Mouse (Mus musculus) embryonic facial prominence, embryonic 10.5 days (tissue): ENCODE measurements around the gene Crybb1. TPM values are rescaled to one million over a fixed set of nuclear protein-coding genes. Genes with fewer than 3 reads are reported as not detected.

Source experiments
- DNase-seq: peaks from one replicate; pipeline ENCODE4 v3.0.0-alpha.2; 2017; ENCODE audit warnings: low spot score
- H3K27ac ChIP-seq: fragments of 300-500 bp; sonication (generic); replicated peaks from 2 replicates; pipeline ENCODE4 v1.5.1; 2016; ENCODE audit warnings: mild to moderate bottlenecking
- H3K27me3 ChIP-seq: fragments of 300-500 bp; sonication (generic); replicated peaks from 2 replicates; pipeline ENCODE4 v1.6.1; 2016; ENCODE audit warnings: low read depth, mild to moderate bottlenecking; ENCODE audit not compliant: poor library complexity, severe bottlenecking
- H3K36me3 ChIP-seq: fragments of 300-500 bp; sonication (generic); replicated peaks from 2 replicates; pipeline ENCODE4 v1.6.1; 2016; ENCODE audit warnings: mild to moderate bottlenecking, moderate library complexity
- H3K4me1 ChIP-seq: fragments of 300-500 bp; sonication (generic); 2 replicates; pipeline ENCODE4 v1.6.1; 2016
- H3K4me3 ChIP-seq: fragments of 300-500 bp; sonication (generic); 2 replicates; pipeline ENCODE4 v1.5.1; 2016; ENCODE audit warnings: mild to moderate bottlenecking, moderate library complexity
- H3K9me3 ChIP-seq: fragments of 300-500 bp; sonication (generic); 2 replicates; pipeline ENCODE4 v1.6.1; 2016; ENCODE audit warnings: mild to moderate bottlenecking
- WGBS: fragments of 180-500 bp; shearing (Covaris S2); methylation state at CpG from one replicate; pipeline ENCODE4 v1.1.7; 2016; 5-methylcytosine and 5-hydroxymethylcytosine counted together
- polyA plus RNA-seq: library from polyadenylated mRNA; unstranded; fragments of >200 nt; fragmentation: Nextera tagmentation; extraction: Ambion mirVana; gene quantifications from 2 replicates; pipeline ENCODE4 v1.2.1, GENCODE M21; 2016

The Crybb1 gene
- polyA plus RNA-seq, 1 experiment from 2014 or later: 0.80 TPM

DNA sequence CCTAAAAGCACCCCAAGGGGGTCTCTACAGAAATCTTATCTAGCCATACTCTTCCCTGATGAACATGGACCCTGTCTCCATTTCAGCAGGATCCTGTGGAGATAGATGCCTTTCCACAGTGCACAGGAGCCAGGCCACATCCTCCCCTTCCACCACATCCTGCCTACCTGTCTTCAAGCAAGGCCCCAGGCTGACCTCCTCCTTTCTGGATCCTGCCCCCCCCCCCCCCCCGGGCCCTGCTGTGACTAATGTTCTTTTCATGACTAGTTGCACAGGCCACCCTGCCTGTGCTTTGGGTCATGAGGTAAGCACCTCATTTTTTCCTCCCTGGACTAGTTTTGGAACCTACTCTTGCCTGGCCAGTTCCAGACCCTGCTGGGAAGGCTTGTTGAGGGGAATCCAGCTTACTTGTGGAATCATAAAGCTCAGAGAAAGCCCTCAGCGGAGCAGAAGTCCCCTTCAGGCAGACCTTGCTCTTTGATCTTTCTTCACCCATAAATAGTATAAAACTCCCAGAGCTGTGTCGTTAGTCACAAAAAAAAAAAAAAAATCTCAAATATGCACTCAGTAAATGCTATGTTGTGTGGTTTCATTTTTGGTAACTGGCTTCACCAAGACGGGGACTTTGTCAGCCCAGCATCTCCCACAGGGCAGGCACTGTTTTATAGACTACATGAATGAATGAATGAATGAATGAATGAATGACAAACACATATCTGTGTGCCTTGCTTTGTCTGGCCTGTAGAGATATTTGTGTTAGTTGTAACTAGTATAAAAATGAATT is 19.6 kb downstream of the Crybb1 start:
- peaks cover 65% of the 10 kb centered on the region for H3K4me1 ChIP-seq
- H3K9me3 ChIP-seq: no peaks in the 10 kb centered on the region
- no peak overlapping the region for H3K27ac ChIP-seq
- no peak for DNase-seq
- H3K36me3 ChIP-seq: no peaks in the 10 kb centered on the region
- WGBS: 66% methylated on average over 4 of the region's 4 CpGs
- H3K4me3 ChIP-seq: peak overlapping the region; percentile 71
- H3K27me3 ChIP-seq: peaks cover 29% of the 10 kb centered on the region

DNA sequence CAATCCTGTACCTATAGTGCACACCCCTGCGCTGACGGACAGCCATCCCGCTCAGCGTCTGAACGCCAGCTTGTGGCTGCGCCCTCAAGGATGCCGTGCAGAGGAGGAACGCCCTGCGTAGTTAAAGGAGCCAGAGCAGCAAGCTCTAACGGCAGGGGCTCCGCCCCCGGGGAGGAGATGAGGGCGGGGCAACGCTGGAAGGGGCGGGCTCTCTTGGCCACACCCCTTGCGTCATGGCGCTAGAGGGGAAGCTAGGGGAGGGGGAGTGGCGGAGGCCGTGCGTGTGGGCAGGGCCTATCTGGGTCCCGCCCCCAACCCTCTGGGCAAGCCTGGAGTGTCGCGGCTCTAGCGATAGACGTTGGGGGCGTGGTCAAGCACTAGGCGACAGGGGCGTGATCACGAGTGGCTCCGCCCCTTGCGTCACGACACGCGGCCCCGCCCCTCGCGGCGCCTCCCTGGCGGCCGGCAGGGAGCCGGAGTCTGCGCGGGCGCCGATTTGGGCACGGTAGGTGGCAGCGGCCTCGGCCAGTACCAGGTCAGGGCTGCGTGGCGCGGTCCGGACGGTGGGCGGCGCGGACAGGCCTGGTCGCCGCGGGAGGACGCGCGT is 20.8 kb downstream of the Crybb1 start, which contains the start of gene Tpst2:
TSS of gene Tpst2 (plus strand) at position 425 of the 607 bp plus-strand sequence.
- Histone ChIP-seq H3K27ac (peak within 1 kb of the TSS; percentile 88), H3K4me3 (peak within 1 kb of the TSS; percentile 71), H3K36me3 (no peaks in the 10 kb centered on the region), H3K27me3 (peaks cover 18% of the 10 kb centered on the region), H3K4me1 (peaks cover 68% of the 10 kb centered on the region), H3K9me3 (no peaks in the 10 kb centered on the region)
- under 1% methylated on average over 62 of the region's 62 CpGs for WGBS
- peak; percentile 100 for DNase-seq

DNA sequence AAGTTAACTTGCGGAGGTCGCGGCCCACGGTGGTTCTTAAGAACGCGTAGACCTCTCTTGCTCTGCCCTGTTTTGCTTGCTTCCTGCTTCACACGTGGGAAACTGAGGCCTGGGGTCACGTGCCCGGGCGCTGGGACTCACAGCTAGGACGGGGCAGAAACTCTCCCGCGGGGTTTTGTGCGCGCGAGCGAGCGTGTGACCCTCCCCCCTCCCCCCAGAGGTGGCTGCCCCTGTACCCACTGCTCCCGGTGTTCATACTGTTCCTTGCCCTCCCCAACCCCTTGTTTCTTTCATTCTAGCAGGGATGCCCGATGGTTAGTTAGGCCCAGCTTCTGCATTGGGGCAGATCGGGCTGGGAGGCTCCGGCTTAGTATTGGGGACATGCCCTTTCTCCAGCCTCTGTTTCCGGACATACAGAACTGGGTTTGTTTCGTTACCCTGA is 21.3 kb downstream of the Crybb1 start:
- no peaks in the 10 kb centered on the region for H3K9me3 ChIP-seq
- H3K27ac ChIP-seq: peak overlapping the region; percentile 88
- peak overlapping the region; percentile 71 for H3K4me3 ChIP-seq
- peaks cover 12% of the 10 kb centered on the region; the same call in 1 of the 2 replicates for H3K27me3 ChIP-seq
- H3K36me3 ChIP-seq: no peaks in the 10 kb centered on the region
- no peak for DNase-seq
- H3K4me1 ChIP-seq: peaks cover 71% of the 10 kb centered on the region
- under 1% methylated on average over 24 of the region's 24 CpGs for WGBS

DNA sequence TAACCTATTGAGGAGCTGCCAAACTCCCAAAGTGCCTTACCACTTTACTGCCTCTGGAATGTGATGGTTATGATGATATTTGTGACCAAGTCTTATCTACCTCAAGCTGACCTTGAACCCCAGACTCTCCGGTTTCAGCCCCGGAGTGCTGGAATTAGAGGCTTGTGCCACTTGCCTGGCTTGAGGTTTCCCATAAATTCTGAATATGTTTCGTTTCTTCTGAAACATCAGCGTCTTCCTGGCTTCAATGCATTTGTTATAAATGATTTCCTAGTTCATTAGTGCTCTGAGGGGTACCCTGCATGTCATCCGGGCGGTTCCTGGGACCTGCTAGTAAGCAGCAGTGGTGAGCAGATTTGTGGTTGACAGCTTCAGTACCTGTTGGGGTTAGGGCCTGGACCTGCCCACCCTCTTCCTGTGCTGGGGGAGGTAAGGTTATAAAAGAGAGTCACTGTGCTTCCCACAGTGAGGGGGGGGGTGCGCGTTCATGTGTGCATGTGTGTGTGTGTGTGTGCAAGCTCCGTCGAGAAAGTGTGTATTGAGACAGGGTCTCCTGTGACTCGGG is 22.4 kb downstream of the Crybb1 start:
- Histone ChIP-seq H3K27ac (no peak overlapping the region), H3K4me3 (peak overlapping the region; percentile 71), H3K9me3 (no peaks in the 10 kb centered on the region), H3K27me3 (peaks cover 9% of the 10 kb centered on the region; the same call in 1 of the 2 replicates), H3K36me3 (no peaks in the 10 kb centered on the region), H3K4me1 (peaks cover 80% of the 10 kb centered on the region)
- WGBS: 89% methylated on average over 11 of the region's 11 CpGs
- no peak for DNase-seq

DNA sequence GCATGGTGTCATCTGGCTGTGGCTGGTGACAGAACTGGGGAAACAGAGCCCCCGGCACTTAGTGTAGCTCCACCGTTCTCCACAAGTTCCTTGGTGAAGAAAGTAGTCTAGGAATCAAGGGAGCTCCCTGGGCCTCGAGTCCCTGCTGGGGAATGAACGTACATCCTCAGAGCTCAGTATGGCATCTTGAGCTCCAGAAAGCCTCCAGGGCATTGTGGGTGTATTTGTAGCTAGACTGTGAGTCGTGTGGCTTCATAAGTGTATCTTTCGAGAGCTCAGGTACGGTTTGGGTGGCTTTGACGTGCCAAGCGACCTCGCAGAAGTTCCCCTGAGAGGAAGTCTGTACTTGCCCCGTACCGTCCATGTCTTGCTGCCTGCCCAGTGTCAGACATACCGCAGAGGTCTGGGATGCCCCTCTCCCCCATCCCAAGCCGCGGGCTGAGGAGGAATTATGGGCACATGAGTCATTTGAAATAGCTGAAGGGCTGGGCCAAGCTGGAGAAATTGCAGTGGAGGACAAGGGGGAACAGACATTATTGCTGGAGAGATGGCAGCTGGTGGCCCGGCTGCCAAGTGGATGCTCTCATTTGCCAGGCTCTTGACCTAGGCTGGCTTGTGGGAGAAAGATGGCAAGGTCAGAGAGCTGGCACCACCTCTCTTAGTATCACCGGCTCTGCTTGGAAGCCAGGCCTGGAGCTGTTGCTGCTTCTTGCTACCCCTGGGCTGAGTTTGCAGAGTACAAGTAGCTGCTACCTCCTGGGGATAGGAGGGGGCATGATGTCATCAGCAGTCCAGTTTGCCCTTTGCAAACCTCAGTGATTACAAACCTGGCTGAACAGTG is 23.8 kb downstream of the Crybb1 start:
- H3K4me3 ChIP-seq: no peak overlapping the region
- H3K36me3 ChIP-seq: no peaks in the 10 kb centered on the region
- H3K4me1 ChIP-seq: peaks cover 91% of the 10 kb centered on the region
- WGBS: 88% methylated on average over 17 of the region's 17 CpGs
- peak overlapping the region; percentile 44; the same call in 1 of the 2 replicates for H3K27ac ChIP-seq
- DNase-seq: no peak
- peaks cover 9% of the 10 kb centered on the region; the same call in 1 of the 2 replicates for H3K27me3 ChIP-seq
- H3K9me3 ChIP-seq: no peaks in the 10 kb centered on the region

GRCm38 (mm10) chr5:112280151-112280550 is 24.5 kb downstream of the Crybb1 start:
- Histone ChIP-seq H3K27me3 (peaks cover 1% of the 10 kb centered on the region; the same call in 1 of the 2 replicates), H3K4me3 (no peak overlapping the region), H3K4me1 (peaks cover 87% of the 10 kb centered on the region), H3K9me3 (no peaks in the 10 kb centered on the region), H3K27ac (peak overlapping the region; percentile 44; the same call in 1 of the 2 replicates), H3K36me3 (no peaks in the 10 kb centered on the region)
- no peak for DNase-seq
- 81% methylated on average over 7 of the region's 7 CpGs for WGBS

DNA sequence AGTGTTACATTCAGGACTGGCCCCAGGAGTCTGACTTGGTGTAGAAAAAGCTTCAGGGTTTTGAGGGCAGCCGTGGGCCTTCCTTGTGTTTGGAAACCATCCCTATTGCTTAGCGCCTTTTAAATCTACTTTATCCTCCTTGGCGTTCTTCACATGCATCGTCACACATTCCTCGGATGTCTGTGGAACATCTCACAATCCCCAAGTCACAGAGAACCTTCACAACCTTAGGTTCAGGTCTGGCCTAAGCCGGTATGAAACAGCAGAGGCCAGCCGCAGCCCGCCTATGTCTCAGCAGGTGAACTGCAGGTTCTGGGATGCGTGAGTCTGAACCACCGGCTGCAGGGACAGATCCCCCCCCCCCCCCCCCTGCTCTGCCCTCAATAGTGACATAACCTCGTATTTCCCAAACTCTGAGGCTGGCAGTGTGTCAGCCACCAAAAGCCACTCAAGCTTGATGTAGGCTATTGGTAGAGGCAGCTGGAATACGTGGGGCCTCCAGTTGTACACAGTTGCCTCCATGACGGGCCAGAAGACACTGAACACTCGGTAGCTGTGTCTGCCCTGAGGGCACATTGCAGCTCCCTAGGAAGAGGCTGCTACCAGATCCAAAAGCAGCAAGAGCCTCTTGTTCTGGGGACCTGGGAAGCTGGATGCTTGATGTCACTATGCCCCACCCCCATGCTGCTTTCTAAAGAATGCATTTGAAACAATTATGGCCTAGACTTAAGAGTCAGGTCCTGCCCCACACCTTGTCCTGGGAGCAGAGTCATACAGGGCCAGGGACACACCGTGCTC is 25.4 kb downstream of the Crybb1 start:
- Histone ChIP-seq H3K4me1 (peaks cover 80% of the 10 kb centered on the region), H3K4me3 (no peak overlapping the region), H3K36me3 (no peaks in the 10 kb centered on the region), H3K27me3 (no peaks in the 10 kb centered on the region), H3K27ac (no peak overlapping the region; the same call in 1 of the 2 replicates), H3K9me3 (no peaks in the 10 kb centered on the region)
- DNase-seq: peak; percentile 24
- WGBS: 51% methylated on average over 15 of the region's 15 CpGs

- peak overlapping the region; percentile 57; the same call in 1 of the 2 replicates for H3K27ac ChIP-seq
- no peak overlapping the region for H3K4me3 ChIP-seq
- H3K27me3 ChIP-seq: no peaks in the 10 kb centered on the region
- DNase-seq: no peak
- H3K36me3 ChIP-seq: no peaks in the 10 kb centered on the region
- WGBS: 82% methylated on average over 4 of the region's 4 CpGs
- no peaks in the 10 kb centered on the region for H3K9me3 ChIP-seq
- peaks cover 76% of the 10 kb centered on the region for H3K4me1 ChIP-seq
These were observed 26.1 kb downstream of the Crybb1 start for GRCm38 (mm10) chr5:112281676-112282075.

- Histone ChIP-seq H3K4me1 (peaks cover 76% of the 10 kb centered on the region), H3K36me3 (no peaks in the 10 kb centered on the region), H3K4me3 (no peak overlapping the region), H3K27me3 (no peaks in the 10 kb centered on the region), H3K9me3 (no peaks in the 10 kb centered on the region), H3K27ac (peak overlapping the region; percentile 57)
- WGBS: 66% methylated on average over 6 of the region's 6 CpGs
- no peak for DNase-seq
These were observed 26.6 kb downstream of the Crybb1 start for GRCm38 (mm10) chr5:112282123-112282779.

DNA sequence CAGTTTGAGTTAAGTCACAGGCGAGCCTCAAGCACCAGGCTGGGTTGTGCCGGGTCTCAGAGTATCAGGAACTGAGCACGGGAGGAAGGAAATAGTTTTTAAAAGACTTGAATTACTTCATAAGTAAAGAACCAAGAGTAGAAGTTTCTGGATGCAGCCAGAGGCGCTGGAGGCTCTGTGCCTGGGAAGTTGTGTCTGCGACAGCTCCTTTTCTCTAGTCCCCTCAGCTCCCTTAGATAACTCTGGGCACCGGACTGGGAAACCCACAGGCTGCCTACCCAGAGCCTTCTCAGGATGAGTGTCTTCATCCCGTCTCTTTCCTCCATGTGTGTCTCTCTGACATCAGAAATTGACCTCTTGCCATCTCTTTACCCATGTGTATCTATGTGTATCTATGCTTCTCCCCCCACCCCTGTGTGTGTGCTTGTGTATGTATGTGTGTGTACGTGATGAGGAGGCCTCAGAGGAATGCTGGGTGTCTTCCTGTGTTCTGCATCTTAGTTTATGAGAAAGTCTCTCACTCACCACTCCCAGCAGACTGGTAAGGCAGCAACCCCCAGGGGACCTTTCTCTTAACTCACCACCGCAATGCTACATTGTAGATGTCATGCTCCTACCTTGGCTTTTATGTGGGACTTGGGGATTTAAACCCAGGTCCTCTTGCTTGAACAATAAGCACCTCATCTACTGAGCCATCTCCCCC is 27.3 kb downstream of the Crybb1 start:
- peaks cover 69% of the 10 kb centered on the region for H3K4me1 ChIP-seq

More for the DNA sequence above, 27.3 kb downstream of the Crybb1 start:
- WGBS: 69% methylated on average over 9 of the region's 9 CpGs
- Histone ChIP-seq H3K27ac (peak overlapping the region; percentile 57), H3K4me3 (no peak overlapping the region), H3K9me3 (no peaks in the 10 kb centered on the region), H3K27me3 (no peaks in the 10 kb centered on the region), H3K36me3 (no peaks in the 10 kb centered on the region)
- DNase-seq: no peak
